8 mouse cellular contexts compared by ENCODE assay signal in genomic region chr6:42325268-42325609, GRCm38 (mm10). TPM values are rescaled to one million over a fixed set of nuclear protein-coding genes. Genes with fewer than 3 reads are reported as not detected.
A peak's percentile ranks its signal among the peaks of the same experiment; 100 is the strongest.
DNase-seq lines count a peak whose midpoint lies in the region; ATAC-seq and TF ChIP-seq lines count a peak whose summit lies in the region.

No protein-coding gene starts in this region.

- no peaks in the 10 kb centered on the region for H3K79me2 ChIP-seq in macrophage (ENCODE audit: inconsistent target)

- 2% methylated on average over 7 of the region's 7 CpGs for WGBS in hindbrain, postnatal 0 days
- 12% methylated on average over 7 of the region's 7 CpGs for WGBS in macrophage (ENCODE audit: missing documents)

- peak; percentile 49 for DNase-seq in WW6 (ENCODE audit: low read depth, low spot score)
- DNase-seq in cerebellum, postnatal 4 days (ENCODE audit: low spot score in 2 of 2) = peak; percentile 70 to 86
- DNase-seq in gastrocnemius, adult 2 months = peak; percentile 83
- DNase-seq in hindbrain, postnatal 0 days (ENCODE audit: low spot score) = peak; percentile 77
- DNase-seq in left cerebral cortex, adult 18-20 months (ENCODE audit: low spot score in 2 of 2) = peak; percentile 84 to 93
- DNase-seq in retina, postnatal 7 days (ENCODE audit: low read depth, low spot score) = peak; percentile 51
- DNase-seq in urinary bladder, adult 2 months (ENCODE audit: low spot score) = peak; percentile 58

- H3K4me2 ChIP-seq in hindbrain, postnatal 0 days (ENCODE audit: low read depth, low read length) = peak overlapping the region; percentile 85

- peak overlapping the region; percentile 56 for H3K27ac ChIP-seq in gastrocnemius, adult 2 months
- peak overlapping the region; percentile 78; the same call in 1 of the 2 replicates for H3K27ac ChIP-seq in hindbrain, postnatal 0 days
- no peak overlapping the region for H3K27ac ChIP-seq in macrophage

- no peaks in the 10 kb centered on the region for H3K4me1 ChIP-seq in hindbrain, postnatal 0 days (ENCODE audit: insufficient read depth, low read length)

- H3K27me3 ChIP-seq in hindbrain, postnatal 0 days (ENCODE audit: insufficient read depth, low read length) = no peaks in the 10 kb centered on the region

- peak; percentile 95 for TF ChIP-seq CTCF in gastrocnemius, adult 2 months (IDR thresholded peaks at IDR 0.05)
- TF ChIP-seq CTCF in hindbrain, postnatal 0 days (IDR thresholded peaks at IDR 0.05; ENCODE audit: low read depth) = peak; percentile 83

- peak overlapping the region; percentile 82; the same call in 1 of the 2 replicates for H3K9ac ChIP-seq in hindbrain, postnatal 0 days (replicated peaks; ENCODE audit: low read length)

- intact Hi-C loops in gastrocnemius, adult 2 months (cut with DNase I) = no loop called here

- H3K9me3 ChIP-seq in hindbrain, postnatal 0 days (ENCODE audit: low read length) = no peaks in the 10 kb centered on the region

- 0 out of 2 replicates have a peak, but pooled peaks cover 2% of the 10 kb centered on the region for H3K36me3 ChIP-seq in hindbrain, postnatal 0 days (ENCODE audit: insufficient read depth, low read length)
- H3K36me3 ChIP-seq in macrophage (ENCODE audit: inconsistent target) = no peaks in the 10 kb centered on the region

- peak; percentile 25 for ATAC-seq in hindbrain, postnatal 0 days

- peak overlapping the region; percentile 77 for H3K4me3 ChIP-seq in gastrocnemius, adult 2 months
- peak overlapping the region; percentile 72 for H3K4me3 ChIP-seq in hindbrain, postnatal 0 days (ENCODE audit: low read length)
- peak overlapping the region; percentile 7; the same call in 1 of the 2 replicates for H3K4me3 ChIP-seq in macrophage (ENCODE audit: inconsistent target)

RNA-seq across cellular contexts. Expression of gene Fam131b, which starts 0.8 kb away (rescaled TPM):
- under 1 TPM; 0.33 to 0.45 TPM for total RNA-seq in gastrocnemius, adult 2 months (2021)
- total RNA-seq in hindbrain, postnatal 0 days (2014; rRNA removed) = 56.5 and 61.6 TPM in 2 replicates
- polyA plus RNA-seq in hindbrain, postnatal 0 days (2015; fragmentation: Nextera tagmentation; extraction: Ambion mirVana) = 4.6 and 5.0 TPM in 2 replicates
- 100 to 1,000 TPM; 115 to 123 TPM for total RNA-seq in left cerebral cortex, adult 18-20 months (2021)
- total RNA-seq in macrophage (2018; cell fraction: chromatin; rRNA removed) = under 1 TPM in 1 of 26 experiments, not detected in 25; 0.16 TPM
- total RNA-seq in macrophage (2018; cell fraction: cytosol; rRNA removed) = not detected
- total RNA-seq in macrophage (2018; cell fraction: nucleus; rRNA removed) = not detected
- not detected in 3 replicates for polyA plus RNA-seq in macrophage (2018)
- polyA plus RNA-seq in urinary bladder, adult 2 months (2012; rRNA removed) = 0.63 and 0.92 TPM in 2 replicates

RNA-seq across cellular contexts. Expression of gene Zyx, which starts 24.2 kb away (rescaled TPM):
- 10 to 100 TPM; 19.7 to 24.7 TPM for total RNA-seq in gastrocnemius, adult 2 months (2021)
- 62.6 and 63.9 TPM in 2 replicates for total RNA-seq in hindbrain, postnatal 0 days (2014; rRNA removed)
- 54.1 and 63.2 TPM in 2 replicates for polyA plus RNA-seq in hindbrain, postnatal 0 days (2015; fragmentation: Nextera tagmentation; extraction: Ambion mirVana)
- 10 to 100 TPM; 48.9 to 51.2 TPM for total RNA-seq in left cerebral cortex, adult 18-20 months (2021)
- total RNA-seq in macrophage (2018; cell fraction: chromatin; rRNA removed) = 100 to 1,000 TPM in 7 of 26 experiments, 10 to 100 TPM in 19; 41.7 to 199 (median 80.2) TPM
- 100 to 1,000 TPM in 21 of 26 experiments, 10 to 100 TPM in 5; 77.4 to 214 (median 117) TPM for total RNA-seq in macrophage (2018; cell fraction: cytosol; rRNA removed)
- 100 to 1,000 TPM in 11 of 26 experiments, 10 to 100 TPM in 15; 54.6 to 321 (median 99.8) TPM for total RNA-seq in macrophage (2018; cell fraction: nucleus; rRNA removed)
- 63.6 to 176 TPM (median 108 TPM) in 3 replicates for polyA plus RNA-seq in macrophage (2018)
- 124 and 140 TPM in 2 replicates for polyA plus RNA-seq in urinary bladder, adult 2 months (2012; rRNA removed)

RNA-seq across cellular contexts. Expression of gene Clcn1, which starts 38.8 kb away (rescaled TPM):
- 100 to 1,000 TPM; 126 to 170 TPM for total RNA-seq in gastrocnemius, adult 2 months (2021)
- total RNA-seq in hindbrain, postnatal 0 days (2014; rRNA removed) = 2.0 and 3.5 TPM in 2 replicates
- polyA plus RNA-seq in hindbrain, postnatal 0 days (2015; fragmentation: Nextera tagmentation; extraction: Ambion mirVana) = 0.43 and 0.95 TPM in 2 replicates
- 1 to 10 TPM; 3.8 to 4.0 TPM for total RNA-seq in left cerebral cortex, adult 18-20 months (2021)
- total RNA-seq in macrophage (2018; cell fraction: chromatin; rRNA removed) = 1 to 10 TPM in 10 of 26 experiments, under 1 TPM in 10, not detected in 6; 0.22 to 1.7 (median 1.0) TPM
- total RNA-seq in macrophage (2018; cell fraction: cytosol; rRNA removed) = under 1 TPM in 20 of 26 experiments, not detected in 6; 0.04 to 0.20 (median 0.07) TPM
- 1 to 10 TPM in 1 of 26 experiments, under 1 TPM in 17, not detected in 8; 0.12 to 2.8 (median 0.40) TPM for total RNA-seq in macrophage (2018; cell fraction: nucleus; rRNA removed)
- 0.09 to 0.34 TPM in 2 of 3 replicates, not detected in the other for polyA plus RNA-seq in macrophage (2018)
- polyA plus RNA-seq in urinary bladder, adult 2 months (2012; rRNA removed) = 0.21 and 0.35 TPM in 2 replicates

RNA-seq across cellular contexts. Expression of gene Epha1, which starts 47.8 kb away (rescaled TPM):
- under 1 TPM in 1 of 2 experiments, not detected in 1; 0.10 TPM for total RNA-seq in gastrocnemius, adult 2 months (2021)
- 0.37 and 0.40 TPM in 2 replicates for total RNA-seq in hindbrain, postnatal 0 days (2014; rRNA removed)
- 0.64 and 0.66 TPM in 2 replicates for polyA plus RNA-seq in hindbrain, postnatal 0 days (2015; fragmentation: Nextera tagmentation; extraction: Ambion mirVana)
- under 1 TPM in 1 of 2 experiments, not detected in 1; 0.23 TPM for total RNA-seq in left cerebral cortex, adult 18-20 months (2021)
- under 1 TPM in 2 of 26 experiments, not detected in 24; 0.16 to 0.25 TPM for total RNA-seq in macrophage (2018; cell fraction: chromatin; rRNA removed)
- total RNA-seq in macrophage (2018; cell fraction: cytosol; rRNA removed) = under 1 TPM in 1 of 26 experiments, not detected in 25; 0.03 TPM
- total RNA-seq in macrophage (2018; cell fraction: nucleus; rRNA removed) = not detected
- not detected in 3 replicates for polyA plus RNA-seq in macrophage (2018)
- 27.6 and 33.6 TPM in 2 replicates for polyA plus RNA-seq in urinary bladder, adult 2 months (2012; rRNA removed)

Comparison
In these comparisons a context has a peak if more than half of its experiments do, and no peak if none do; other contexts are left out.
1. H3K4me3 ChIP-seq: peak in every context shown above with its lines; median percentile 77 in gastrocnemius, adult 2 months; 72 in hindbrain, postnatal 0 days; 7 in macrophage.
2. RNA of gene Fam131b, which starts 0.8 kb away (total RNA-seq): 115 to 123 TPM in left cerebral cortex, adult 18-20 months and 56.5 to 61.6 TPM in hindbrain, postnatal 0 days; 0.33 to 0.45 TPM in gastrocnemius, adult 2 months; every median in the first group is over 10 times any median in the second.
3. RNA of gene Clcn1, which starts 38.8 kb away (total RNA-seq): 126 to 170 TPM in gastrocnemius, adult 2 months; 3.8 to 4.0 TPM in left cerebral cortex, adult 18-20 months and 2.0 to 3.5 TPM in hindbrain, postnatal 0 days; every median in the first group is over 10 times any median in the second.
4. Peak in every context shown above with its lines, with median percentiles within 50 percentile points of each other: DNase-seq.